Mouse (Mus musculus) adrenal gland, postnatal 0 days (tissue): ENCODE results near the gene Simc1. TPM values are rescaled to one million over a fixed set of nuclear protein-coding genes. Genes with fewer than 3 reads are reported as not detected.

Experiments used
- microRNA-seq: library from miRNA; unstranded; fragments of <30 nt; microRNA quantifications from one replicate; pipeline ENCODE4, GENCODE M21; 2016; ENCODE audit warnings: borderline replicate concordance; ENCODE audit not compliant: insufficient number of aligned reads
- polyA plus RNA-seq: library from polyadenylated mRNA; unstranded; fragments of >200 nt; fragmentation: Nextera tagmentation; extraction: Ambion mirVana; gene quantifications from 2 replicates; pipeline ENCODE4 v1.2.1, GENCODE M21; 2015

Gene Simc1
- 6.0 and 7.1 TPM in 2 replicates for polyA plus RNA-seq

GRCm38 (mm10) chr13:54503604-54504521, at the start of gene Simc1:
Gene Simc1, plus strand, starts transcription at chr13:54503779.

GRCm38 (mm10) chr13:54468098-54469011, 35.2 kb upstream of the Simc1 start, which contains the start of gene Thoc3:
Gene Thoc3, minus strand, starts transcription at chr13:54468849.

GRCm38 (mm10) chr13:54565201-54565581, 61.6 kb downstream of the Simc1 start, which contains the start of gene 4833439L19Rik:
Gene 4833439L19Rik, minus strand, starts transcription at chr13:54565435.

DNA sequence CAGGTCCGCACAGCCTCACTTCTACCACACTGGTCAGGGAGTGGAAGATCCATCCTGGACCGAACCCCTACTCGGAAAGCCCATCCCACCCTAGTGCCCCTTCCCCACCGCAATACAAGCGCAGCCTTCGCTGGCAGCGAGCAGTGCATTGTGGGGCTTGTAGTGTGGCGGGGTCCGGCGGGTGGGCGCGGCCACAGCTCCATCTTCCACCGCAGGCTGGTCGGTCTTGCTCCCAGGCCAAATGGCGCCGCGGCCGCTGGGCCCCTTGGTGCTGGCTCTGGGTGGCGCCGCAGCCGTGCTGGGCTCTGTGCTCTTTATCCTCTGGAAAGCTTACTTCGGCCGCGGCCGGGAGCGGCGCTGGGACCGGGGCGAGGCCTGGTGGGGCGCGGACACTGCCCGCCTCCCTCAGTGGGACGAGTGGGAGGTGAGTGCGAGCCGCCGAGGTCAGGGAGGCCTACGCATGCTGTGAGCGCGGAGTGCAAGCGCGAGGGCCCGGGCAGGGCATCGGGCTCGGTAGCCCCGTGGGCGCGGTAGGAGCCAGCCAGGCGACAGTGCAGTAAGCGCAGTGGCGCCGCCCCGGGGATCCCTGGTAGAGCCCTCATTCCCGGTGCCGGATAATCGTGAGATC, 71.4 kb downstream of the Simc1 start, which contains the start of gene Arl10:
Arl10 (plus strand) TSS at position 162 of the 628 bp plus-strand sequence.

DNA sequence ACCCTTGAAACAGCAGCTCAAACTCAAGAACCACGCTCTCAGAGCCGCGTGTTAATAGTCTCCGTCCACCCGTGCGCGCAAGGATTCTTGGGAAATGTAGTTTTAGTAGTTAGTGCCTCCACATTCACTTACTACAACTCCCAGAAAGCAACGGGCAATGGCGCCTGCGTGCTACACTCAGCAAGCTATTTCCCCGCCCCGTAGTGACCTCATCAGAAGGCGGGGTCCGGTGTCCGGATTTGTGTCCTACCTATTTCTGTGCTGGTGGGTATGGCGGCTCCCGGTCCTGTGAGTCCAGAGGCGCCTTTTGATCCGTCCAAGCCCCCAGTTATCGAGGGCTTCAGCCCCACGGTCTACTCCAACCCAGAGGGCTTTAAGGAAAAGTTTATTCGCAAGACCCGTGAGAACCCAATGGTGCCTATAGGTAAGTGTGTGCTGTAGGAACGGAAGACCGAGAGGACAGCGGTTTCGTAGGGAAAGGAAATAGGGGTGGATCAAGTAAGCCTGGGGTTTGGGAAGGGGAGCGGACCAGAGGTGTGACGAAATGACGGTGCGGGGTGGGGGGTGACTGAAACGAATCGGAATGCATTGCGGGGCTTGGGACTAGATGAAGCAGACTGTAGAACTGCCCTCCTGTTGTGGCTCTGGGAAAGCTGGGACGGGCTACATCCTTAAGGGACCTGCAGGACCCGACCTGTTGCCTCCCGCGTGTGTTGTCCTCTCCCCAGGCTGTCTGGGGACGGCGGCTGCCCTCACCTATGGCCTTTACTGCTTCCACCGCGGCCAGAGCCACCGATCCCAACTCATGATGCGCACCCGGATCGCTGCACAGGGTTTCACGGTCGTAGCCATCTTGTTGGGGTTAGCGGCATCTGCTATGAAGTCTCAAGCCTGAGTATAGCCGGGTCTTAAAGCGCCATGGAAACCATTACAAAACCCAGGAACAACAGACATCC, 86.7 kb downstream of the Simc1 start, which contains the start of the genes Nop16 and Higd2a:
Nop16 (minus strand) TSS at position 95 of the 956 bp plus-strand sequence.
Higd2a (plus strand) TSS at position 212 of the 956 bp plus-strand sequence.

Small RNAs within 50 kb of the gene (microRNA-seq; reads per million reads assigned to microRNA genes)
- not detected for gene Gm24195

Other genes starting within 250 kb of the Simc1 start
- gene Cplx2, start 132.4 kb upstream of the Simc1 start, polyA plus RNA-seq: 6.5 and 6.6 TPM in 2 replicates
- 68.0 and 98.2 TPM in 2 replicates for gene Thoc3, start 34.9 kb upstream of the Simc1 start, polyA plus RNA-seq
- gene 4833439L19Rik, start 61.7 kb downstream of the Simc1 start, polyA plus RNA-seq: 80.9 and 116 TPM in 2 replicates
- 25.8 and 34.1 TPM in 2 replicates for gene Arl10, start 71.2 kb downstream of the Simc1 start, polyA plus RNA-seq
- 60.6 and 70.1 TPM in 2 replicates for gene Nop16, start 86.3 kb downstream of the Simc1 start, polyA plus RNA-seq
- 233 and 359 TPM in 2 replicates for gene Higd2a, start 86.4 kb downstream of the Simc1 start, polyA plus RNA-seq
- gene Cltb, start 107.6 kb downstream of the Simc1 start, polyA plus RNA-seq: 63.4 and 81.3 TPM in 2 replicates
- 51.6 and 68.5 TPM in 2 replicates for gene Faf2, start 118.0 kb downstream of the Simc1 start, polyA plus RNA-seq
- gene Rnf44, start 190.1 kb downstream of the Simc1 start, polyA plus RNA-seq: 53.9 and 65.9 TPM in 2 replicates
- gene Cdhr2, start 197.7 kb downstream of the Simc1 start, polyA plus RNA-seq: 0.30 and 1.0 TPM in 2 replicates
- gene Gprin1, start 246.1 kb downstream of the Simc1 start, polyA plus RNA-seq: 2.5 and 5.9 TPM in 2 replicates